Mouse (Mus musculus) urinary bladder, postnatal 10 days (tissue): ENCODE results near the gene AW551984.

Experiments used
- DNase-seq: peaks from one replicate; pipeline ENCODE4 v3.0.0; 2022; ENCODE audit warnings: low spot score

AW551984 gene

GRCm38 (mm10) chr9:39603999-39604453 is at the start of gene AW551984:
TSS of gene AW551984 (minus strand) at chr9:39604403.
- no peak for DNase-seq

- no peak for DNase-seq
Observed at GRCm38 (mm10) chr9:39647382-39647781, 43.2 kb upstream of the AW551984 start.

GRCm38 (mm10) chr9:39644785-39645184 is 40.6 kb upstream of the AW551984 start, which contains the start of gene Olfr961:
TSS of gene Olfr961 (plus strand) at chr9:39645085.
- no peak for DNase-seq

- no peak for DNase-seq
Observed at GRCm38 (mm10) chr9:39633913-39634594, 29.9 kb upstream of the AW551984 start.

- DNase-seq = no peak
Observed at GRCm38 (mm10) chr9:39629069-39629468, 24.9 kb upstream of the AW551984 start.

GRCm38 (mm10) chr9:39624711-39625110 is 20.5 kb upstream of the AW551984 start:
- no peak for DNase-seq

GRCm38 (mm10) chr9:39623783-39624182 is 19.6 kb upstream of the AW551984 start:
- DNase-seq = no peak

- no peak for DNase-seq
Observed at GRCm38 (mm10) chr9:39621073-39621472, 16.9 kb upstream of the AW551984 start, which contains the start of gene Olfr960. TSS of gene Olfr960 (plus strand) at chr9:39621373.

- no peak for DNase-seq
Observed at GRCm38 (mm10) chr9:39611953-39612352, 7.8 kb upstream of the AW551984 start.

GRCm38 (mm10) chr9:39610355-39610754 is 6.2 kb upstream of the AW551984 start, which contains the start of gene Olfr148:
TSS of gene Olfr148 (plus strand) at chr9:39610655.
- no peak for DNase-seq

GRCm38 (mm10) chr9:39608497-39608896 is 4.3 kb upstream of the AW551984 start:
- DNase-seq = no peak

- no peak for DNase-seq
Observed at GRCm38 (mm10) chr9:39603333-39603845, 814 bp downstream of the AW551984 start.

GRCm38 (mm10) chr9:39602536-39603332 is 1.5 kb downstream of the AW551984 start:
- no peak for DNase-seq

- no peak for DNase-seq
Observed at GRCm38 (mm10) chr9:39577050-39577449, 27.2 kb downstream of the AW551984 start.

GRCm38 (mm10) chr9:39575469-39575868 is 28.7 kb downstream of the AW551984 start, which contains the start of gene Olfr959:
TSS of gene Olfr959 (minus strand) at chr9:39575569.
- no peak for DNase-seq

- DNase-seq = no peak
Observed at GRCm38 (mm10) chr9:39558349-39558647, 45.9 kb downstream of the AW551984 start.

GRCm38 (mm10) chr9:39557529-39558348 is 46.5 kb downstream of the AW551984 start:
- no peak for DNase-seq

- DNase-seq = no peak
Observed at GRCm38 (mm10) chr9:39553946-39554345, 50.3 kb downstream of the AW551984 start, which contains the start of gene Olfr958. TSS of gene Olfr958 (minus strand) at chr9:39554054.

GRCm38 (mm10) chr9:39550806-39551205 is 53.4 kb downstream of the AW551984 start:
- no peak for DNase-seq
